Mouse (Mus musculus) T-helper 1 cell (primary cell): ENCODE data around the gene Kat14.
"Not testable (repeated sequence)": the region's sequence is repeated elsewhere in the genome, so short reads cannot be mapped to it uniquely, and the experiment has no call there.

ENCODE experiments used
- in situ Hi-C: fragments of 300-600 bp; cut with MboI, MseI; formaldehyde crosslinking; loops from one replicate; pipeline ENCODE4 v1.15.1; 2025; ENCODE audit warnings: high pct_unique_total_duplicates

The Kat14 gene

GRCm38 (mm10) chr2:144368400-144369019 is at the start of gene Kat14, which contains the start of gene Pet117:
Gene Kat14, plus strand, starts transcription at chr2:144368983.
Gene Pet117, plus strand, starts transcription at chr2:144368996.
- in situ Hi-C loops: no loop called here

- in situ Hi-C loops: no loop called here
Observed at GRCm38 (mm10) chr2:144324218-144324617, 44.6 kb upstream of the Kat14 start.

GRCm38 (mm10) chr2:144329451-144329850 is 39.3 kb upstream of the Kat14 start:
- in situ Hi-C loops: no loop called here

- in situ Hi-C loops: no loop called here
Observed at GRCm38 (mm10) chr2:144329937-144330336, 38.8 kb upstream of the Kat14 start.

- in situ Hi-C loops: no loop called here
Observed at GRCm38 (mm10) chr2:144330352-144330959, 38.3 kb upstream of the Kat14 start.

- in situ Hi-C loops: no loop called here
Observed at GRCm38 (mm10) chr2:144330960-144331371, 37.8 kb upstream of the Kat14 start.

GRCm38 (mm10) chr2:144331401-144332302 is 37.1 kb upstream of the Kat14 start, which contains the start of gene Ovol2:
Gene Ovol2, minus strand, starts transcription at chr2:144332146.
- in situ Hi-C loops: no loop called here

GRCm38 (mm10) chr2:144332486-144332885 is 36.3 kb upstream of the Kat14 start:
- in situ Hi-C loops: no loop called here

- in situ Hi-C loops: no loop called here
Observed at GRCm38 (mm10) chr2:144333138-144333842, 35.5 kb upstream of the Kat14 start.

GRCm38 (mm10) chr2:144337230-144337629 is 31.6 kb upstream of the Kat14 start:
- in situ Hi-C loops: no loop called here

GRCm38 (mm10) chr2:144337701-144338100 is 31.1 kb upstream of the Kat14 start:
- in situ Hi-C loops: no loop called here

- in situ Hi-C loops: not testable (repeated sequence)
Observed at GRCm38 (mm10) chr2:144338149-144338548, 30.6 kb upstream of the Kat14 start.

GRCm38 (mm10) chr2:144343158-144343557 is 25.6 kb upstream of the Kat14 start:
- in situ Hi-C loops: no loop called here

GRCm38 (mm10) chr2:144348525-144348924 is 20.3 kb upstream of the Kat14 start:
- in situ Hi-C loops: no loop called here

- in situ Hi-C loops: no loop called here
Observed at GRCm38 (mm10) chr2:144352843-144353242, 15.9 kb upstream of the Kat14 start.

GRCm38 (mm10) chr2:144369020-144369421 is 238 bp downstream of the Kat14 start:
- in situ Hi-C loops: no loop called here

- in situ Hi-C loops: no loop called here
Observed at GRCm38 (mm10) chr2:144369511-144369910, 728 bp downstream of the Kat14 start.

GRCm38 (mm10) chr2:144371566-144371965 is 2.8 kb downstream of the Kat14 start:
- in situ Hi-C loops: no loop called here

- in situ Hi-C loops: no loop called here
Observed at GRCm38 (mm10) chr2:144373063-144373462, 4.3 kb downstream of the Kat14 start.

- in situ Hi-C loops: no loop called here
Observed at GRCm38 (mm10) chr2:144375063-144375703, 6.4 kb downstream of the Kat14 start.

- in situ Hi-C loops: no loop called here
Observed at GRCm38 (mm10) chr2:144381293-144381692, 12.5 kb downstream of the Kat14 start.
